Mouse (Mus musculus) E14TG2a.4 (cell line): ENCODE data around the gene Zdhhc20.
A peak's percentile ranks its signal among the peaks of the same experiment; 100 is the strongest.
"Not testable (repeated sequence)": the region's sequence is repeated elsewhere in the genome, so short reads cannot be mapped to it uniquely, and the experiment has no call there.

ENCODE experiments used
- H3K27me3 ChIP-seq: 2 replicates; pipeline ENCODE4 v1.6.1; 2014; ENCODE audit warnings: low read length, control low read depth; ENCODE audit not compliant: insufficient read depth
- H3K36me3 ChIP-seq: 2 replicates; pipeline ENCODE4 v1.6.1; 2014; ENCODE audit warnings: low read length, control low read depth; ENCODE audit not compliant: insufficient read depth
- H3K4me1 ChIP-seq: replicated peaks from 2 replicates; pipeline ENCODE4 v1.6.1; 2014; ENCODE audit warnings: low read depth, low read length, control low read depth
- H3K4me3 ChIP-seq: replicated peaks from 2 replicates; pipeline ENCODE4 v1.5.1; 2014; ENCODE audit warnings: mild to moderate bottlenecking, low read length
- H3K9me3 ChIP-seq: 2 replicates; pipeline ENCODE4 v1.6.1; 2014; ENCODE audit warnings: low read length, control low read depth
- CTCF ChIP-seq: conservative IDR thresholded peaks from 2 replicates; pipeline ENCODE4 v1.5.1; 2014; ENCODE audit warnings: low read length
- NANOG ChIP-seq: IDR thresholded peaks from 2 replicates; pipeline ENCODE4 v1.6.1; 2014; ENCODE audit warnings: borderline replicate concordance, low read length, mixed read lengths
- POU5F1 ChIP-seq: IDR thresholded peaks from 2 replicates; pipeline ENCODE4 v1.6.1; 2014; ENCODE audit warnings: low read length, borderline replicate concordance

The Zdhhc20 gene

GRCm38 (mm10) chr14:57901998-57902397 lies 11.9 kb upstream of the Zdhhc20 start:
- H3K27me3 ChIP-seq: no peaks in the 10 kb centered on the region
- H3K9me3 ChIP-seq: no peaks in the 10 kb centered on the region
- peaks cover 57% of the 10 kb centered on the region for H3K4me1 ChIP-seq
- TF ChIP-seq POU5F1 (no peak), CTCF (no peak), NANOG (no peak)
- no peak overlapping the region for H3K4me3 ChIP-seq
- H3K36me3 ChIP-seq: no peaks in the 10 kb centered on the region

GRCm38 (mm10) chr14:57896882-57897281 lies 6.8 kb upstream of the Zdhhc20 start:
- Histone ChIP-seq H3K27me3 (no peaks in the 10 kb centered on the region), H3K4me3 (0 out of 2 replicates have a peak overlapping the region, but pooled peaks have one; percentile 4), H3K36me3 (no peaks in the 10 kb centered on the region), H3K4me1 (peaks cover 71% of the 10 kb centered on the region), H3K9me3 (0 out of 2 replicates have a peak, but pooled peaks cover 3% of the 10 kb centered on the region)
- TF ChIP-seq CTCF: no peak
- TF ChIP-seq NANOG: no peak
- no peak for TF ChIP-seq POU5F1

GRCm38 (mm10) chr14:57896088-57896871 lies 6.2 kb upstream of the Zdhhc20 start:
- not testable (repeated sequence) for H3K27me3 ChIP-seq, H3K36me3 ChIP-seq, H3K9me3 ChIP-seq
- H3K4me3 ChIP-seq: 0 out of 2 replicates have a peak overlapping the region, but pooled peaks have one; percentile 4
- peaks cover 71% of the 10 kb centered on the region for H3K4me1 ChIP-seq

GRCm38 (mm10) chr14:57894346-57894745 lies 4.3 kb upstream of the Zdhhc20 start:
- H3K9me3 ChIP-seq: 0 out of 2 replicates have a peak, but pooled peaks cover 3% of the 10 kb centered on the region
- H3K4me1 ChIP-seq: peaks cover 69% of the 10 kb centered on the region
- H3K36me3 ChIP-seq: no peaks in the 10 kb centered on the region
- H3K4me3 ChIP-seq: no peak overlapping the region
- no peak for TF ChIP-seq CTCF
- no peak for TF ChIP-seq POU5F1
- TF ChIP-seq NANOG: no peak
- no peaks in the 10 kb centered on the region for H3K27me3 ChIP-seq

GRCm38 (mm10) chr14:57892961-57893360 lies 2.9 kb upstream of the Zdhhc20 start:
- Histone ChIP-seq H3K9me3 (0 out of 2 replicates have a peak, but pooled peaks cover 3% of the 10 kb centered on the region), H3K4me3 (no peak overlapping the region), H3K27me3 (no peaks in the 10 kb centered on the region), H3K36me3 (no peaks in the 10 kb centered on the region), H3K4me1 (peaks cover 69% of the 10 kb centered on the region)
- TF ChIP-seq NANOG: no peak
- TF ChIP-seq CTCF: no peak
- TF ChIP-seq POU5F1: no peak

GRCm38 (mm10) chr14:57889541-57890010 lies 500 bp downstream of the Zdhhc20 start:
- H3K4me1 ChIP-seq: peaks cover 73% of the 10 kb centered on the region
- peak overlapping the region; percentile 94 for H3K4me3 ChIP-seq
- H3K36me3 ChIP-seq: no peaks in the 10 kb centered on the region
- 0 out of 2 replicates have a peak, but pooled peaks cover 3% of the 10 kb centered on the region for H3K9me3 ChIP-seq
- H3K27me3 ChIP-seq: no peaks in the 10 kb centered on the region
- TF ChIP-seq NANOG: no peak
- no peak for TF ChIP-seq POU5F1
- no peak for TF ChIP-seq CTCF

GRCm38 (mm10) chr14:57887171-57887570 lies 2.9 kb downstream of the Zdhhc20 start:
- H3K4me1 ChIP-seq: peaks cover 80% of the 10 kb centered on the region
- TF ChIP-seq CTCF (no peak), NANOG (no peak), POU5F1 (no peak)
- no peaks in the 10 kb centered on the region for H3K9me3 ChIP-seq
- H3K4me3 ChIP-seq: 0 out of 2 replicates have a peak overlapping the region, but pooled peaks have one; percentile 3
- H3K36me3 ChIP-seq: no peaks in the 10 kb centered on the region
- H3K27me3 ChIP-seq: no peaks in the 10 kb centered on the region

- H3K9me3 ChIP-seq: no peaks in the 10 kb centered on the region
- H3K27me3 ChIP-seq: no peaks in the 10 kb centered on the region
- H3K4me1 ChIP-seq: peaks cover 89% of the 10 kb centered on the region
- TF ChIP-seq POU5F1 (no peak), CTCF (no peak), NANOG (no peak)
- H3K36me3 ChIP-seq: no peaks in the 10 kb centered on the region
- H3K4me3 ChIP-seq: 0 out of 2 replicates have a peak overlapping the region, but pooled peaks have one; percentile 24
Measured at GRCm38 (mm10) chr14:57886032-57886431, 4.0 kb downstream of the Zdhhc20 start.
